Mouse (Mus musculus) R1 (cell line): ENCODE measurements around the gene Zfp385a.
A peak's percentile ranks its signal among the peaks of the same experiment; 100 is the strongest.

Experiments
- DNase-seq: peaks from one replicate; pipeline ENCODE4 v3.0.0-alpha.2; 2018; ENCODE audit warnings: low read depth, low spot score

The Zfp385a gene

DNA sequence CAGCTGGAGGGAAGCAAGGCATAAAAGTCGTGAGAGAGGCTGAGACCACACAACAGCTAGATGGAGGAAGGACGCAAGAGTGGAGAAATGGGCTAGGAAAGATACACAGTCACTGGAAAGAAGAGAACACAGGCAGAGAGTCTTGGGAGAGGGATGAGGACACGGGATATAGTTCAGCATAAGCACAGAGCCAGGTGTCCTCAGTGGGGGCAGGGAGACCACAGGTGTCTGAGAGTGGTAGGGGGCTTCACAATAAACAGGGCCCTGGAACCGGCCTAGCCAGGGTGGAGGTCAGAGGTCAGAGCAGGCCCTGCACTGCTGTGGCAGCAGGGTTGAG is 1.1 kb downstream of the Zfp385a start:
- DNase-seq, result no peak

DNA sequence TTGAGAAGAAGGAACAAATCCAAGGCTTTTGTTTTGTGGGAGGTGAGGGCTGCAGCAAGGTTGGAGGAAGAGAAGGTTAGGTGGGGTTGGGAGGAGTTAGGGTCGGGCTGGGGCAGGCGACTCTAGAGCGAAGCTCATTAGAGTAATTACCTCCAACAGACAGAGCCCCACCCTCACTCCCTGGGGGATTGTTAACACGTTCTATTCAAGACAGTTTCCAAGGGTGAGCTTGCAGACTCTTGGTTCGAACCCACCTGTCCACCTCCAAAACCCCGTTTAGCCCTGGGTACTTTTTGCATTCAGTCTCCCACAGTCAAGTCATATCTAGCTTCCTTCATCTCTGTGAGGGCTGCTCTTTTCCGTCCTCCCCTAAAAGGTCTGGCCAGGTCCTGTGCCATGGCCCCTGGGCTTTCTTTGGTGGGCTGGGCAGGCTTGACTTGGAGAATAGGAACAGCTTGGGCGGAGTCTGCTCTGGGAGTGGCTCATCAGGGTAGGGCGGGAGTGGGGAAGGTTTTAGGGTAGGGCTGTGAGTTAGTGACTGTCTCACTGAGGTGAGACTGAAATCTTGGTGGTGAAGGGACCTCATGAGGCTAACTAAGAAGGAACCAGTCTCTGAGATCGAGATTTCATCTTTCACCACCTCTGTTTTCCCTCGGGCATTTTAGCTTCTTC is 2.8 kb downstream of the Zfp385a start:
- DNase-seq, result peak; percentile 52

DNA sequence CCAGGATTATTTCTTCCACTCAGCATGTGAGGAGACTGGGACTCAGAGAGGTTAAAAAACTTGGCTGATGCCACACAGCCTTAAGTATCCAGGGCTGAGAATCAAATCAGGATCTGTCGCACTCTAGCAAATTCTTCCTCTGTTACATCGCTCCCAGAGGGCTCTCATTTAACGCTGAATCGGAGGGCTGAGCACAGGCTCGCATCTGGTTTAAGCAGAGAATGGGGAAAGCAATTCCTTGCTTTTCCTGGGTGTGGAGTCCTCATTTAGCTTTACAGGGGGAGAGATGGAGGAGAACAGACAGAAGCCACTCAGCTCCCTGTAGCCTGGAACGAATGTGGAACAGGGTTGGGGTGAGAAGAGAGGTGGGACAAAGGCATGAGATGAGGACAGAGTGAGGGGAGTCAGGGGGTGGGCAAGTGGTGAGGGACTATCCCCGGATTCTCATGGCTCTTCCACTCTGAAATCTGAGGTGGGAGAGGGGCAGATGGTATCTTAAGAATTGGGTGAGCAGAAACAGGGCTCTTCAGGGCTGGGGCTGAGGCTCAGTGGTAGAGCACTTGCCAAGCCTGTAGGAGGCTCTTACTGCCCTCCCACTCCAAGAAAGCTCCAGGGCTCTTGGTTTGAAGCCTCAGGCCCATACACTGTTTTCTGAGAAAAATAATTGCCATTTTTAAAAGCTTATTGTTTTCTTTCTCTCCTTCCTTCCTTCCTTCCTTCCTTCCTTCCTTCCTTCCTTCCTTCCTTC is 4.2 kb downstream of the Zfp385a start:
- no peak for DNase-seq

DNA sequence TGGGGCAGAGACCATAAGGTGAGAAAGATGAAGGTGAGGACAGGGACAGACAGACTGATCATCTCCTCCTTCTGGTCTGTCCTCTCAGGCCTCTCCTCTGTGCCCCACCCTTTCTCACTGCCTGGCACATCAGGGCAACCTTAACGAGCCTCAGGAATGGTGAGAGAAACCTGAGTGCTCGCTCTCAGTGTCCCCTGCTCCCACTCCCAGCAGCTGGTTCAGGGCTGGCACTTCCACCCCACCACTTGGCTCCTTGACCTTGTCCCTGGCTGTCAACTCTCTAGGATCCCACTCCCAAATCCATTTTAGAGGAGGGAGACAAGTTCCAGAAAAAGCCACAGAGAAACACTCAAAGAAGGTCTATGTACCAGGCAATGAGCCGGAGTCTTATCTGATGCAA is 4.9 kb downstream of the Zfp385a start:
- no peak for DNase-seq

DNA sequence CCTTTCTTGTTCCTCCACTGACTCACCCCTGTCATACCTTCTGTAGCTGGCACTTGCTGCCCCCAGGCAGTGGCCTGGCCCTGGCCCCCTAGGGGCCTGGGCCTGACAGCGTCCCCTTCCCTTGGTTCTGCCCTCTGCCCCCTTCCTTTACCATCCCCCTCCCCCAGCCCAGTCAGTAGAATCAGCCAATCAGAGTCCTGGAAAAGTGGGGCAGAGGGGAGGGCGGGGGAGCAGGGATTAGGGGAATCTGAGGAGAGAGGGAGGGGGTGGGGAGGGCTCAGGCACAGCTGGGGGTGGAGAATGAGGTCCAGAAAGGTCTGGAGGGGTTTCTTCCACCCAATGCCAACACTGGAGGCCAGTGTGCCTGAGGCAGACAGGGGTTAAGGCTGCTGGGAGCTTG is 5.7 kb downstream of the Zfp385a start:
- DNase-seq, result peak; percentile 44

DNA sequence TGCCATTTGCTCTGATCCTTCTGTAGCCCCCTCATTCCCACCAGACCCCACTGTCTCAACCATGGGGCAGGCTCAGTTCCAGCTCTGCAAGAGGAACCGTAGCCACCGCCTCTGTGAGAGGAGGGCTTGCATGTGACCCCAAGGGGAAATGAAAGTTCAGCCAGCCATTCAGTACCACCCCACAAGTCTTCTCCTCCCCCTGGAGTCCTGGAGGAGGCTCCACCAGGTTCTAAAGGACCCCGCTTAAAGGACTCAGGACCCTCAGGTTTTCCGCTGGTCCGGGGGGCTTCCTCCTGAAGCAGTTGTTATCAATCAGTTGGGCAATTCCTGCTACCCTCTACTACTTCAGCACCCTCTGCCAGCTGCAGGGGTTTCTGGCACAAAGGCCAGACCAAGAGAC is 6.2 kb downstream of the Zfp385a start:
- DNase-seq, result no peak

DNA sequence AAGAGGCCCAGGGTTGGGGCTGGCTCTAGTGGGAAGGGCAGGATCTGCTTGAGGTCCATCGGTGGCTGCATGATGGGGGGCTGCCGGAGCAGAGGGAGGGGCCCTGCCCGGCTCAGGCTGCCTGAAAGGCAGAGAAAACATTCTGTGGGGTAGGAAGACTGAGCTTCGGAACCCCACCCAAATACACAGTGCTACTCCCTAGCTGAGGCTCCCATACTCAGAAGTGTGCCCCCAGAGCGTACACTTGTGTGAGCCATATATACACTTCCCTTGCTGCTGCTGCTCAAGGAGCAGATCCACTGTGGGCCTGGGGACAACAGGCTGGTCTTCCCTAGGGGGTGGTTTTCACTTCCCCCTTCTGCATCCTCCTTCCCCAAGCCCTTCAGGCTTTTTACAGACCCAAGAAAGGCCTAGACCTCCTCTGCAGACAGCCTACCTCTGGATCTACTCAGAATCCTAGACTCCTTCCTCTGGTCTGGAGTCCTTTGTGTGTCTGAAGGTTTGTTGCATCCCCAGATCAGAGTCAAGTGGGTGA is 6.7 kb downstream of the Zfp385a start:
- no peak for DNase-seq

DNA sequence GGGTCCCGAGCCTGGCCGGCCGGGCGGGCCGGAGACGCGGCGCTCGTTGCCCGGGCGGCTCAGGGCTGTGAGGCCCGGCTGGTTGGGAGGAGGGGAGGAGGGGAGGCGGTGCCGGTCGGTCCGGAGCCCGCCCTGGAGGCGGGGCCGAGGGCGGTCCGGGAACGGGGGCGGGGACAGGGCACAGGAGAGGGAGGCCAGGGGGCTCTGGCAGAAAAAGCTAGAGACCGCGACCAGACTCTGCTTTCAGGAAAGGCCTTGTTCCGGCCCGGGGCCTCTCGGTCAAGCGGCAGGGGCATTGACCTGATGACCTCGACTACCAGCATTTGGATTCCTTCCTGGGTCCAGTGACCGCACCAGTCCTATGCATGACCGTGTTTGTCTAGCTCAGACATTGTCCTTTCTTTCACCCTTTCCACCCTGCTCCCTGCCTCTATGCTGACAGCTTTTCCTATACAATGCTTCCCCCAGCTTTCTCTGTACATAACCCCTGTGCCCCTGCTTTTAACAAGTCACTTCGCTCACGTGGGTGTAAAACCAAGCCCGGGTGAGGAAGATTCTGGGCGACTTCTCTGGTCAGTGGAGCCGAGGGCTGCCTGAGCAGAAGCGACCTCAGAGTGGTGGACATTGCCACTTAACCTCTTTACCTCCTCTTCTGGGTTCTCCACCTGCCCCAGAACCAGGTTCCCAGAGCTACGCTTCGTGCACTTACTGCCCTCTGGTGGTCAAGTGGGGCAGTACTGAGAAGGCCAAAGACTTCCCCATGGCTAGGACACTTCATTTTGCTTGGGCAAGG is 16.2 kb downstream of the Zfp385a start:
- DNase-seq, result peak; percentile 84

DNA sequence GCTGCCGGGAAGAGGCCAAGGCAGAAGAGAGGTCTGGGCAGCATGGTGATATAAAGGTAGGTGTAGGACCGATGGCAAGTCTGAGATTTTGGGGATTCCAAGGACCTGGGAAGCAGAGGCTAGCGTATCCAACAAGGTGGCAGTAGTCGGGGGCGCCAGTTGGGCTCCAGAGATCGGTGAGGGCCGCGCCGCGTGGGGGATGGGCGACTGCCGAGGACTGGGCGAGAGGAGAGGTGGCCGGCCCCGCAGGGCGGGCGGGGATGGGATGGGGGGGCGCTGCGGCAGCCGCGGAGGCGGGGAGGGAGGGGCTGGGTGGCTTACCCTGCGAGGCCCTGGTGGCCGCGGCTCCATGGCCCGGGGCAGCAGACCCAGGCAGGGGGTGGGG is 16.8 kb downstream of the Zfp385a start:
- no peak for DNase-seq

DNA sequence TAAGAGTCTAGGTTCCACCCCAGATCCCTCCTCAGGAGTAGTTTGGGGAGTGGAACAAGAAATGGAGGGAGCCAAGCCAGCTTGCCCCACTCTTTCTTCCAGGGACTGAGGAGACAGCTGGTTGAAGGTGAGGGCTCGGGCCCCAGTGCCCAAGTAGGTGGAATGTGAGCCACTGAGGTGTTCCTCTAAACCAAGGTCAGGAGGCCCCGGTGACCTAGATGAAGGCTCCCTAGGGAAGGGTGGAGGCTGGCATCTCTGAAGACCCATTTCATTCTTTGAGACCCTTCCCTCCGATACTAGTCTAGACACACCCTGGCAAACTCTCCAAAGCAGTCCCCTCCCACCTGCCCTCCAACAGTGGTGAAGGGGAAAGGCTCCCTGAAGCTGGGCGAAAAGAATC is 17.5 kb downstream of the Zfp385a start:
- DNase-seq, result no peak

DNA sequence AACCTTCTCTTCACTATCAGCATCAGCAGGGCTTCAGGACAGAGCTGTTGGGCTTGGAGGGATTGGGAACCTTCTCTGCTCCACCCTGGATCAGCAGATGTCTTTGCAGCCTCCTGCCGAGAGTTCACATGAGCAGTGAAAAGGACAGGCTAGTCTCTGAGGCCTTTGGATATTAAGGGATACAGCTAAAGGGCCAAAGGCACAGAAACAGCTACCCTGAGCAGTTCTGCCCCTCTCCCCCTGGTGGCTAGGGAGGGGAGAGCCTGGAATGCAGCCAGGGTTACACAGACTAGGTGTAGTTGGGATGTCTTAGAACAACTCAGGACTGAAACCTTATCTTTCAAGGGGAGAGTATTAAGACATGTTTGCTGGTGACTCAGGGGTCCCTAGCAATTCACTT is 18.8 kb downstream of the Zfp385a start:
- peak; percentile 63 for DNase-seq

DNA sequence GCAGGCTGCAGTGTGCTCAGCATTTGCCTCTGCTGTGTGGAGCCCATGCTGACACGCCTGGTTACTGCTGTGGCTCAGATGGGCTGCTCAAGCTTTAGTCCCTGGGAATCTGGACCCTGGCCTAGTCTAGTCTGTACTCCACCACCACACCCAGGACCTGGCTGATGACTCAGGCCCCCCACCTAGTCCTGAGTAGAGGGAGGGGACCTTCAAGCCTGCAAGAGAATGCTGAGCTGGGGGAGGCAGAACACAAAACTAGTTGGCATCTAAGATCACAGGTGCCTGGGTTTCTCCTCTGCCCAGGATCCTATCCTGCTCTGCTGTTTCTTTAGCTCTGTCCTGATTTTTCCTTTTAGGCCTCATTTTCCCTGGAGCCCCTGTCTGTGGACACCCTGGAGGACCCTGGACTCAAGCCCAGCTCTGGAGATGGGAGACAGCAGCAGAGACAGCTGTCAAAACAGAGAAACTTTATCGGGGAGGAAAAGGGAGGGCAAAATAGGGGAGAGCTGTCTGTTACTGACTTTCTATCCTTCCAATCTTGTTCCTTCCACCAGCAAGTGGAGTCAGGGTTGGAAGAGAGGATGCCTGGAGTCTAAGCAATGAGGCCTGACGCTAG is 21.6 kb downstream of the Zfp385a start:
- no peak for DNase-seq

DNA sequence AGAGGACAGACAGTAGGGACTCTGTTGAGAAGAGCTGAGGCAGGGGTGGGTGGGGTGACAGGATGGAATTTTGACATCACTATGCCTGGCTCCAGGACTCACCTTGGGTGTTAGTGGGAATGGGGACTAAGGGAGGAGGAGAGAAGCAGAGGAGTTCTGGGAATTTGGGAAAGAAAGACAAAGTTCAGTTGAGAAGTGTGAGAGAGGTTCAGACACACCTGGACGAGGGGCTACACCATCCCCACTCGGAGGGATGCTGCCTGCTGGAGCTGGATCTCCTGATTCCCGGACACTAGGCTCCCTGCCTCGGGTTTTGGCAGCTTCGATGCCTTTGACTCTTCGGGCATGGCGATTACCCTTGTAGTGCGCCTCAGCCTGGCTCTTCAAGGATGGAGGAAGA is 22.2 kb downstream of the Zfp385a start:
- DNase-seq, result no peak

DNA sequence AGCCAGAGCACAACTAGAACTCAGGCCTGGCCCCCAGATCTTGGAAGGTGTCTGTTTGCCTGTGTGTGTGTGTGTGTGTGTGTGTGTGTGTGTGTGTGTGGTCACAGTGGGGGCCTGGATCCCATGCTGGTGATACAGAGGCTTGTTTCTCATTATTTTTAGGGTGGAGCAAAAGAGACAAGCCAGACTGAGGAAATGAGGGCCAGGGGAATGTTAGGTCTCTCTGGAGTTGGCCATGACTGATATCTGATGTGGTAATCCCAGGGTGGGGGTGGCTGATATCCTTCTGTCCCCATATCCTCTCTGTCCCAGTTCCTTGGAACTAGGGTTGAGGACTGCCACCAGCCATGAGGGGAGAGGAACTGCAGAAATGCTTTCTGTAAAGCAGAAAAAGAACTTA is 22.8 kb downstream of the Zfp385a start:
- DNase-seq, result no peak

DNA sequence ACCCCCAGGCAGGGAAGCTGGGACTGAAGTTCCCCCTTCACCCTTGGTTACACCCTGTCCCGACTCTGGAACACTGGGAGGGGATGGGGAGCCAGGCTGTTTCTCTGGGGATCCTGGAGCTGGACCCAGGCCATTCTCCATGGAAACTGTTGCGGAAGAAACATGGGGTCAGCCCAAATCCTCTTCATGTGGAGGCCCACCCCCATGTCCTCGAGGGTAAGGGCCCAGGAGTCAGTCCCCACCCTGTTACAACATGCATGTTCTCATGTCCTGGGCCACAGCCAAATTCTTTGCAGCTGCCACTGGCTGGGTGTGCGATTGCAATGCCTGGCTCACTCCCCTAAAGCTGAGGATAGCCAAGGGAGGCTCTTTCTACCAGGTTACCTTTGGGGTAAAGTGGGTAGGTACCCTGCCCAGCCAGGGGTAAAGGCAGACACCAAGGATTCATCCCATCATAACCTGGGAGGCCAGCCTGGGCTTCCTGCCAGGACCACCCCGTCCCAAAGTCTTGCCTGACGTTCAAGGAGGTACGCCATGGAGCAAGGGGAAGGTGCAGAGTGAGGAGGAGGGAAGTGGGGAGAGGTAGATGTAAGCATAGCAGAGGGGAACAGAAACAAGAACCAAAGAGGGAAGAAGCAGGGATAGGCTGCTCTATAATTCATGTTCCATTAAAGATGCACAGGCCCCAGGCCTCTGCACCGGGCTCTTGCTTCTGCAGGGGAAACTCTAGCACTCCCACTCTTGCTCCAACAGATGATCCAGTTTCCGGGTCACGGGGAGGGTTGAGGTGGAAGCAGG is 23.7 kb downstream of the Zfp385a start:
- no peak for DNase-seq

DNA sequence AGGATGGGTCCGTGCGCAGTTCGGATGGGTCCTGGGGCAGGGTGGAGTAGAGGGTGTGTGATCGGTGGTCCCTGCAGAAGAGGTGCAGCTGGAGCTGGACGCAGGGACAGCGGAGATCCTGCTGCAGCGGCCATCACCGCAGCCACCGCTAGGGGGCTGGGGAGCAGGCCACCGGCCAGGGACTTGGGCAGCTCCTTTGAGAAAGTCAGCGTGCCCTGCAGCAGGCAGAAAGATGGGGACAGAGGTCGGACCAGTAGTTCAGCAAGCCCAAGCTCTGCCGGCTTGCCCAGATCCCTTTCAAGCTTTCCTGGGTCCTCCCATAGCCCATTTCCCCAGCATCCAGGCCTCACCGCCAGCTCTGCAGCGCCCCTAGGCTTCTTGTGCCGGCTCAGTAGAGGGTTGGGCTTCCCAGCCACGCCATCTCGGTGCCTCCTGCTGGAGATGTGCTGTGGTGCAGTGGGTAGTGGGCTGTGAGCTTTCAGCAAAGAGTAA is 24.8 kb downstream of the Zfp385a start:
- peak; percentile 92 for DNase-seq

DNA sequence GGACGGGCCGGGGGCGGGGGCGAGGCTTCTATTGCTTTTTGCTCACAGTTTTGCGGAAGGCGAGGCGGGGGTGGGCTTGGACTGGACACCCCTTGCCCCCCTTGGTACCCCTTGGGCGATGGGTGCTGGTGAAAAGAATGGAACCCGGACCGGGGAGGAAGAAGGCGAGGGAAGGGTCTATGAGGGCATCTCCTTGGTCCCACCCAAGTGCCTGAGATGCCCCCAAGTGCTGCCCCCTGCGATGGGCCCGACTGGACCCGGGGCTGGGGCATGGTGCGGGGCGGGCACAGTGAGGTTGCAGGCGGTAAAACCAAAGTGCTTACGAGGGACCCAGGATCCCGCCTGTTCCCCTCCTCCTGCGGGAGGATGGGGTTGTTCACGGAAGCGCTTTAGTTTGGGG is 25.7 kb downstream of the Zfp385a start:
- DNase-seq, result no peak

DNA sequence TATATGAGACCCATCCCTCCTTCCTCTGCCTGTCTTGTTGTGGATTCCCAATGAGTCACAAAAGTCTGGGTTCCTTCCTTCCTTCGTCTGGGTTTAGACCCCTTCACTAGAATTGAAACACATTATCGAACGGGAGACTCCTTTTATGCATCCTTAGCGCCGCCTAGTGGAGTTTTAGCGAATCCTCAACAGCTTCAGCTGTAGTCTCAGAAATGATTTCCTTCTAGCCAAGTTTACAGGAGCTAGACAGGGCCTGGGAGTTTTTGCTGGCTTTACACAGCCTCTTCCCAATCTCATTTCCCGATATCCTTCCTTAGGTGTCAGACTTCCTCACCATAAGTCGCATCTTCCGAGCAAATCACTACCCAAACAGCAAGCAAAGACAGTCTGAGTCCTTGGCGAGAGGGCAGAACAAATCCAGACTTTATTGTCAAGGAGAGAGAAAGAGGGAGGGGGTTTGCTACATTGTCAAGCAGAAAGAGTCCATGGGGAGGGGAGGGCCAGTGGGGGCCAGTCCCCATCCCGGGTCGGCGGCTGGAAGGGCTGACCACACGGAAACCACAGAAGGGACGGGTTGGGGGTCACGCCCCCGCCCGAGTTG is 26.3 kb downstream of the Zfp385a start:
- peak; percentile 86 for DNase-seq

DNA sequence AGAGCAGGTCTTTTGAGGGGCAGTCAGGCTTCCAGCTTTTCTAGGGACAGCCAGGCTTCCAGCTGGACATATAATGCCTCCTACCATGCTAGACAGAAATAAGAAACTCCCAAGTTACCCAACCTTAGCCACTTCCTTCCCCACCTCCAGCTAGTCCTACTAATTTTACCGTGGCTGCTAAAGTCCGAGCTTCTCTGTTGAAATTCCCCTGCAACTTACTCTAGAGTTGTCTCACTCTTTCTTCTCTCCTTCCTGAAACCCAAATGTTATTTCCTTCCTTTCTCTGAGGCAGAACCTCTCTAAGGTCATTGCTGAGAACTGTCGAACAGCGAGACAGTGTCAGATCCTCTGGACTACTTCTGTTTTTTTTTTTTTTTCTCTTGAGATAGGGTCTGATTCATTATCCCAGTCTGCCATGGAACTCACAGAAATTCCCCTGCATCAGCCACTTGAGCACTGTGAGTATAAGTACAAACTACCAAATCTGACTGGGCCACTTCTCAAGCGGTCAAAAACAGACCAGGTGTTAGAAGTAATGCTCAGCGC is 29.5 kb downstream of the Zfp385a start, which contains the start of gene Gpr84:
Gpr84 (minus strand) TSS at position 248 of the 546 bp plus-strand sequence.
- no peak for DNase-seq

DNA sequence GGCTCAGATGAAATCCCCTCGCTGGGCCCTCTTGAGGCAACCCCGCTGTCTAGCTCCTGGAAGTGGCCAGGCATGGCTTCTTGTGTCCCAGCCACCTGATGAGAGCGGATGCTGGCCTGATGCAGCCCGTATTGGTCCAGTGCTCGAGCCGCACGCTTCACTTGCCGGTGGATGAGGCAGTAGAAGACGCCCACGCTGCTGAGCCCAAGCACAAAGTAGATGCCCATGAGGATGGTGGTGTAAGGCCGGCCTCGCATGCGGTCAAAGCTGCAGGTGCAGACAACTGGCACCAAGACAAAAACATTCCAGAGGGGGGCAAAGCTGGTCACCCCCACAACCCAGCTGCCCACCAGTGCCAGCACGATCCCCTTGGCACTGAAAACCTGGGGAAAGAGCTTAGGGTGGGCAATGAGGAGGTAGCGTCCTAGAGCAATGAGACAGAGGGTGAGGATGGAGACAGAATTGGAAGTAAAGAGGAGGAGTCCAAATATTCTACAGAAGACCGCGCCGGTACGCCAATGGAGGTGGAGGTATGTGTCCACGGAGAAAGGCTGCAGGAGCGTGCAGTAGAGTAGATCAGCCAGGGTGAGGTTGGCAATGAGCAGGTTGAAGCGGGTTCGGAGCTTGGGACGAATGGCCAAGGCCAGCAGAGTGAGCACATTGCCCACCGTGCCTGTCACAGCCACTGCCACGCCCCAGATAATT is 30.9 kb downstream of the Zfp385a start:
- DNase-seq, result no peak
